Mouse (Mus musculus): Measurements from ENCODE around the gene Ralgapa1.

DNA sequence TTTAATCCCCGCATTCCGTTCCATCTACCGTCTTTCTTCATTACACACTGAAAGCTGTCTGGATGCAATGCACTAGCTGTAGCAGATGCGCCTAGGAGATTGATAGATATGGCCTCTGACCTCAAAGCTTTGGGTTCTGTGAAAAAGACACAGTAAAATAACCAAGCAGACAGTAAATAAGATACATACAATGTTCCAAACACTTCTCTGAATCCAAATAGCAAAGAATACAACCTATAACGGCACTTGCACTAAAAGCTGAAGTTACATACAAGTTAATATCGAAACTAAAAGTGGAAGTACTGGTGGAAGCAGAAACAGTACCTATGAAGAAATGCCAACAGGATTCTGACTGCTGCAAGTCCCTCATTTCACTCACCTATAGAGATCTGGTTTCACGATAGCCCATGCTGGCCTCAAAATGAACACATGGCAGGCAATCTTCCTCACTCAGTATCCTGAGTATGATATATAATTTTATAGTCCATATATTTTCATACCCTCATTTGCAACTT, 172.9 kb downstream of the Ralgapa1 start:
- TF ChIP-seq USF1 (IDR thresholded peaks at IDR 0.05; ENCODE audit: low read depth), result no peak
- no peak for TF ChIP-seq MAX (IDR thresholded peaks at IDR 0.05)
- TF ChIP-seq CTCF (IDR thresholded peaks at IDR 0.05; ENCODE audit: control insufficient read depth, insufficient read depth, insufficient read length), result no peak
- TF ChIP-seq MYOD1 (IDR thresholded peaks at IDR 0.05; ENCODE audit: control insufficient read depth, insufficient read length, low read depth), result no peak
- no peak for TF ChIP-seq MYOG (IDR thresholded peaks at IDR 0.05; ENCODE audit: control insufficient read depth, extremely low read depth, insufficient read length)

All from C2C12 (cell line).